In genomic region chr1:35839446-35839845, GRCm38 (mm10) we compare ENCODE assay signal across 8 mouse cellular contexts.
DNase-seq lines count a peak whose midpoint lies in the region; ATAC-seq and TF ChIP-seq lines count a peak whose summit lies in the region.
"Had no signal": no experiment of that assay in that cellular context is flagged by ENCODE, and none has a peak within 500 bp of the region (broad histone marks: within the 10 kb centered on the region; RNA-seq: fewer than 3 reads in every experiment).

No protein-coding gene starts in this region.

- TF ChIP-seq CTCF in Patski (IDR thresholded peaks at IDR 0.05), result peak; percentile 53

- no peak for ATAC-seq in liver, embryonic 12.5 days
- ATAC-seq in Patski, result no peak
- peak; percentile 78 for ATAC-seq in monocyte, adult 5-6 weeks (replicated peaks; ENCODE audit: insufficient number of reproducible peaks, low FRiP score, low TSS enrichment, poor library complexity, severe bottlenecking)

- no peak overlapping the region for H3K27ac ChIP-seq in liver, embryonic 12.5 days
- H3K27ac ChIP-seq: heart, embryonic 13.5 days had no signal

- no peak overlapping the region for H3K4me3 ChIP-seq in liver, embryonic 12.5 days
- H3K4me3 ChIP-seq: heart, embryonic 13.5 days had no signal

- CTCF ChIA-PET in Patski (lab: Charles Lee), result interaction anchor here (1.0 to 2.1 kb wide), 3 partner anchors 10 to 17 kb away, joined by 3 to 5 read pairs (median 3); no protein-coding TSS in a partner anchor

- H3K4me1 ChIP-seq in liver, embryonic 12.5 days, result no peaks in the 10 kb centered on the region

- POLR2A ChIA-PET in Patski (lab: Charles Lee), result interaction anchor here (0.9 kb wide), 1 partner anchor 17 kb away, joined by 3 read pairs; no protein-coding TSS in a partner anchor

- 56% methylated on average over 6 of the region's 6 CpGs for WGBS in liver, embryonic 12.5 days (ENCODE audit: insufficient replicate concordance)

- H3K9me3 ChIP-seq in liver, embryonic 12.5 days (replicated peaks), result no peaks in the 10 kb centered on the region
- H3K9me3 ChIP-seq: heart, embryonic 13.5 days had no signal

- in situ Hi-C loops in Patski (cut with MboI; ENCODE audit: low pct_unique_long_range_greater_than_20kb), result no loop called here

- no peaks in the 10 kb centered on the region for H3K27me3 ChIP-seq in liver, embryonic 12.5 days (replicated peaks)
- no peaks in the 10 kb centered on the region for H3K27me3 ChIP-seq in Patski
- H3K27me3 ChIP-seq: heart, embryonic 13.5 days had no signal

- no peak overlapping the region for H3K4me2 ChIP-seq in liver, embryonic 12.5 days
- H3K4me2 ChIP-seq: heart, embryonic 13.5 days had no signal

- H3K9ac ChIP-seq in liver, embryonic 12.5 days, result no peak overlapping the region
- H3K9ac ChIP-seq: heart, embryonic 13.5 days had no signal

- no peaks in the 10 kb centered on the region for H3K36me3 ChIP-seq in liver, embryonic 12.5 days
- H3K36me3 ChIP-seq: heart, embryonic 13.5 days had no signal

- DNase-seq in liver, result peak; percentile 59
- no peak for DNase-seq in Patski (ENCODE audit: low read depth, low spot score)
- peak; percentile 15 for DNase-seq in cerebellum, adult 9-11 months
- DNase-seq in kidney, adult 8-10 months, result peak; percentile 29 to 57
- no peak for DNase-seq in Muller cell, postnatal 12 days (ENCODE audit: inconsistent ontology term)

Comparison
In these comparisons a context has a peak if more than half of its experiments do, and no peak if none do; other contexts are left out.
1. DNase-seq: peak in liver (single experiment), cerebellum, adult 9-11 months (single experiment) and kidney, adult 8-10 months (2 of 2); none in Patski (single experiment) and Muller cell, postnatal 12 days (single experiment).